Mouse (Mus musculus) adrenal gland, postnatal 25 days (tissue): ENCODE data around the gene Ap2s1. TPM values are rescaled to one million over a fixed set of nuclear protein-coding genes. Genes with fewer than 3 reads are reported as not detected.
"Not testable (repeated sequence)": the region's sequence is repeated elsewhere in the genome, so short reads cannot be mapped to it uniquely, and the experiment has no call there.

ENCODE experiments used
- DNase-seq: peaks from one replicate; pipeline ENCODE4 v3.0.0; 2021; ENCODE audit warnings: mixed read lengths
- long read RNA-seq: library from polyadenylated mRNA; stranded (forward); transcript quantifications from one replicate; pipeline ENCODE4 v2.0.0, GENCODE M21; 2021
- total RNA-seq: library from RNA; stranded (reverse); gene quantifications from 2 replicates; pipeline ENCODE4 v1.2.3, GENCODE M21; 2021

Ap2s1 gene
- 130 and 139 TPM in 2 replicates for total RNA-seq
- long read RNA-seq, transcript Ap2s1-201 (5 exons, 836 nt) = major isoform, 67 of 75 reads
- long read RNA-seq, partial matches to known transcripts = 7 of 75 reads
- long read RNA-seq, other reads (novel, unspliced or antisense) = 1 of 75 reads

DNA sequence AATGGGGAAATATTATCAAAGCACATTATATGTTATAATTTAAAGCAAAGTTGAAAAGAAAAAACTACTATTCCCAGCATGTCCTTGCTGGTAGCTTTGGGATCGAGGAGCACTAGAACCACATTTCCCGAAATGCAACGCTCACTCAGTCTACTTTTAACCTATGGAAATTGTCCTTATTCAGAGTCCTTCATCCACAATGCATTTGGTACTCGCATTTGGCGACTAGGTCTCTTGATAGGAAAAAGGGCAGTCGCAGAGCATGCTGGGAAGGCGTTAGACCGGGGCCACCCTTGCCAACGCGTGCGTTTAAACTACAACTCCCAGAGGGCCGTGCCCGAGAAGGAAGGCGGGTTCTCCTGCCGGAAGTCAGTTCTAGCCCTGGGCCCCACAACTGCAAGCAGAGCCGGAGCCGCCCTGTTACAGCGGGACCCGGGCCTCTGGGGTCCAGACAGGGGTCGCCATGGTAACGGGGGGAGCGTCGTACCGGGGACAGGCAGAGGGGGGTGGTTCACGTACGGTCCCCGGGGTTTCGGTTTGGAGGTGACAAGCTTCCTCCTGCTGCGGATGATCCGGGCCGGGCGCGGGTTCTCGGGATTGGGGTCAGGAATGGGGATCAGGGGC lies at the start of gene Ap2s1:
Gene Ap2s1, plus strand, starts transcription at position 338 of the 624 bp plus-strand sequence.
- DNase-seq = peak; percentile 92

- DNase-seq = no peak
Observed at GRCm38 (mm10) chr7:16689196-16689595, 49.0 kb upstream of the Ap2s1 start.

- DNase-seq = peak; percentile 31
Observed at GRCm38 (mm10) chr7:16695025-16695424, 43.2 kb upstream of the Ap2s1 start.

- no peak for DNase-seq
Observed at GRCm38 (mm10) chr7:16699042-16699441, 39.2 kb upstream of the Ap2s1 start.

DNA sequence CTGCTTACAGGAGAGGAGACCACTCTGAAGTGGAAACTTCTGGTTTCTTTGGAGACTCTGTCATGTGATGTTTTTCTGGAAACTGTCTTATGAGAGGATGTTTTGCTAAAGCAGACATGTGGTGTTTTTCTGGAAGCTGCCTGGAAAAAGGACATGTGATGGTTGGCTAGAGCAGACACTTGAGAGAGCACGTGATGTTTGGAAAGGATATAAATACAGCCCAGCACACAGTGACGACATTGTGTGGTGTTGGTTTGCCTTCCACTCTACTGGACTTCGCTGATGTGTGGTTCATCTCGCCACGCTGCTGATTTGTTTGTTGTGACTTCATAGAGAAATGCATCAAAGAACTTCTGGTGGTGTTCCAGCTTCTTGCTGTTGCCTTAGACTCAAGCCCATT lies 37.6 kb upstream of the Ap2s1 start:
- no peak for DNase-seq

DNA sequence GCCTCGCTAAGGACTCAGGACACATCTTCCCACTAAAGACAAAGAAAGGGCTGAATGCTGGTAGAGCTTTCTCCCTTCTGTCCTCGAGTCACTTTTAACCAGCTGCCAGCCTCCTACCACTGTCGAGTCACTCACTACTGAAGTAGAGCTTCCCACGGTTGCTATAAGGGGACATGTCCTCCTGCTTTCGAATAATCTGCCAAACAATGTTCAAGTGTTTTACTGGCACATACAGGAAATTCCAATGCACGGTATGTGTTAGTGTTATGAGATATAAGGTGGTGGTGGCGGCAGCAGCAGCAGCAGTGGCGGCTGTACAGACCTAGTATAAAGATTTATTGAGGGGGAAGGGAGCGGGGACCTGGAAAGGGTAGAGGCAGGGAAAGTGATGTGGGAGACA lies 31.8 kb upstream of the Ap2s1 start:
- DNase-seq = no peak

GRCm38 (mm10) chr7:16708244-16708643 lies 30.0 kb upstream of the Ap2s1 start:
- DNase-seq = no peak

DNA sequence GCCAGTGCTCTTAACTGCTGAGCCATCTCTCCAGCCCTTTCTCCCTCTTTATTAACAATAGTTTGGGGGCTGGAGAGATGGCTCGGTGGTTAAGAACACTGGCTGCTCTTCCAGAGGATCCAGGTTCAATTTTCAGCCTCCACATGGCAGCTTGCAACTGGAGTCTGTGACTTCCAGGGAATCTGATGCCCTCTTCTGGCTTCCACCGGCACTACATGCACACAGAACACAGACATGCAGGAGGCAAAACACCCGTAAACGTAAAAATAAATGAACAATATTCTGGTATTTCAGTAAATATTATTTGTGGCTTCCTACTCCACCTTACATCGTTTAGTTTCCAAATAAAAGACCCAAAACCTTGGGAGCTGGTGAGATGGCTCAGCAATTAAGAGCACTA lies 27.6 kb upstream of the Ap2s1 start:
- DNase-seq = no peak

GRCm38 (mm10) chr7:16712633-16713415 lies 25.4 kb upstream of the Ap2s1 start:
- DNase-seq = no peak

GRCm38 (mm10) chr7:16716456-16717152 lies 21.6 kb upstream of the Ap2s1 start:
- DNase-seq = not testable (repeated sequence)

- DNase-seq = no peak
Observed at GRCm38 (mm10) chr7:16721629-16722028, 16.6 kb upstream of the Ap2s1 start, which contains the start of gene Ceacam9. Gene Ceacam9, plus strand, starts transcription at chr7:16721929.

DNA sequence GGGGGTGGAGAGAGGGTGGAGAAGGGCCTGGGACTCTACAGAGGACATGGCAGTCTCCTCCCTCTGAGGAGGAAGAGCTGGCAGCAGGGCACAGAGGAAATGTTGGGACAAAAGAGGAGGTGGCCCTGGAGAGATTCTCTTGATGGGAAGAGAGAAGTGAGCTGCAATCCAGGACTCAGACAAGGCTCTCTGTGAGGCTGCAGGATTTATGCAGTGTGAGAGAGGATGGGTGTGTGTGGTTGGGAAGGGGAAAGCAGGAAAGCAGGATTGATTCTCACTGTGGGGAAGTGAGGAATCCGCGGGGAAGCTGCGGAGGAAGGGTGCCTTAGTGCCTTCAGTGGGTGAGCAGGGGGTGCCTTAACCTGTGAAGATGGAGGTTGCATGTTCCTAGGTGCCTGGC lies 15.7 kb upstream of the Ap2s1 start:
- DNase-seq = not testable (repeated sequence)

DNA sequence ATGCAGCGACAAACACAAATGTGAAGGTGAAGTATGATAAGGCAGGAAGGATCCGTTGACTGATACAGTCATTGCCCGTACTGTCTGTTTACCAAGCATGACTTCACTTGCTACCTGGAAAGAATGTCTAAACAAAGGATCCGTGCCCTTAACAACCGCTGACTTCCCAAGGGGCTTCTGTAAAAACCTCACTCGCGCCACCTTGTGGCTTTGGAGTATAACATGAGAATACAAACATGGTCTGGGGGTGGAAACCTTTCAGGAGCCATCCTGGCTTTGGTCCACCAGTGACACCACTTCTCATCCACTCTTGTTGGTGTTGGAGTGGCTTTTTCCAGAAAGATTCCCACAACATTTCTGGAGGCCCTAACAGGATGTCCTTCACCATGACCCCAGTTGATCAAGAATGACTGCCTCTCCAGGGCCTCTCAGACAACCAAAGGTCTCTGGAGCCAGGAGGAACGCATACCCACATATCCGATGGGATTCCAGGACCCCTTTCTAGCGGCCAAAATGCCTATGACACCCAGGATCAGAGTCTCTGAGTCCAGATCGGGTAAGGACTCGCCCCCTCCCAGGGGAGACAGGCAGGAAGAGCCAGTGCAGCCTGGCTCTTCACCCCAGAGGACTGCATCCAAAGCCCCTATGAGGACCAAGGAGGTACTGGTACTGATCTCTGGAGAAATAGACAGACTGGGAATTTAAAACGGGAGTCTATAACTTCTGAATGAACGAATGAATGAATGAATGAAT lies 9.4 kb upstream of the Ap2s1 start:
- DNase-seq = peak; percentile 75

GRCm38 (mm10) chr7:16729563-16729962 lies 8.6 kb upstream of the Ap2s1 start:
- not testable (repeated sequence) for DNase-seq

DNA sequence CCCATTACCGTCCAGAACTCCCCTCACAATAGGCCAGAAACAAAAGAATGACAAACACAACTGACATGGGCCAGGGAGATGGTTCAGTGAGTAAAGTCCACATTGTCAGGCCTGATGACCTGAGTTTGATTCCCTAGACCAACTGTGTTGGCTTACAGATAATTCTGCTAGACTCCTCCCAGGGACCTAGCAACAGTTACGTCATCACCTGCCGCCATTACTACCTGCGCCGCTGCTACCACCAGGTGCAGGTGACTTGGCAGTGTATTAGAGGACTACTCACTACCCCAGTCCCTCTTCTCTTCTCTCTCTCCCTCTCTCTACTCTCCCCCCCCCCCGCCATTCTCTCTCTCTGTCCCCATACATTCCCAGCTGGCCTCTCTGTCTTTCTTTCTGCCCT lies 7.4 kb upstream of the Ap2s1 start:
- no peak for DNase-seq

GRCm38 (mm10) chr7:16731893-16732422 lies 6.3 kb upstream of the Ap2s1 start:
- no peak for DNase-seq

DNA sequence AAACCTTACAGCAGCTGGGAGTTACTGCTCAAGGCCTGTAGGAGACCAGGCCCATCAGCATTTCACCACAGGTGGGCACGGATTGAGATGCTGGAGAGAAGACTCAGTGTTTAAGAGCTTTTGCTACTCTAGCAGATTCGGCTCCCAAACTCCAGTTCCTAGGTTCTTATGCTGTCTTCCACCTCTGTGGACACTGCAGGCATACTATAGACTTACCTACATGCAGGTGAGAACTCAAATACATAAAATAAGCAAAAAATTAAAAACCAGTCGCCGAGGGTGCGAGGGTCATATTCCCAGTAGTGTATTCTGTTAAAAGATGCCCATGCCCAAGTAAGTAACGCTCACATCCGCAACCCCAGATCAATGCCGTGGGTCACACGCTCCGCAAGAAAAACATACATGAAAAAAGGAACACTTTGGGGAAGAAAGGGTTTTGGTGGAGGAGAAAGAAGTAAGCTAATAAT lies 571 bp upstream of the Ap2s1 start:
- DNase-seq = no peak

- no peak for DNase-seq
Observed at GRCm38 (mm10) chr7:16739056-16739604, 920 bp downstream of the Ap2s1 start.

GRCm38 (mm10) chr7:16745373-16745772 lies 7.2 kb downstream of the Ap2s1 start:
- no peak for DNase-seq

DNA sequence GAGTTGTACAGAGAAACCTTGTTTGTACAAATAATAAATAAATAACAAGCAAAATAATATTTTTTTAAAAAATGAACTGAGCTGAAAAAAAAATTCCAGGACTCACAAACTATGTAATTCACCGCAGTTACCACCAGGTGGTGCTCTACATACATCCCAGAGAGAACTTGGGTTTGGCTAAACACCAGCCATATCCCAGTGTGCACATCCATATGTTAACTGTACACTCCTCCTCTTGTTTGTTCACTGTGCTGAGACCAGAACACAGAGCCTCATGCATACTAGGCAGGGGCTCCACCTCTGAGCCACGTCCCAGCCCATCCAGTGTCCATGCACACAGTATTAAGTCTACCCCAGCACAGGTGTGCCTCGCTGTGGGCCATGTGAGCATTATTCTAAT lies 7.9 kb downstream of the Ap2s1 start:
- no peak for DNase-seq

GRCm38 (mm10) chr7:16747656-16748055 lies 9.4 kb downstream of the Ap2s1 start:
- no peak for DNase-seq
